Mouse (Mus musculus) hindbrain, postnatal 0 days (tissue): ENCODE measurements at regions not wholly inside any gene's neighbourhood (a gene's known extent, or its start where the extent isn't known, plus 50 kb on each side); places are given as distances from the start of the nearest gene placed in this dataset.

ENCODE experiments used
- ATAC-seq: fragments of 200-750 bp; cut with Nextera tagmentation; 2 replicates; pipeline ENCODE4 v1.8.0; 2017; ENCODE audit warnings: mild to moderate bottlenecking, moderate TSS enrichment, moderate library complexity
- DNase-seq: peaks from one replicate; pipeline ENCODE4 v3.0.0-alpha.2; 2015; ENCODE audit warnings: low spot score
- H3K27ac ChIP-seq: fragments of 300-500 bp; sonication (generic); 2 replicates; pipeline ENCODE4 v1.5.1; 2014; ENCODE audit warnings: mild to moderate bottlenecking
- H3K27me3 ChIP-seq: fragments of 300-500 bp; sonication (generic); 2 replicates; pipeline ENCODE4 v1.6.1; 2014; ENCODE audit warnings: low read length, mixed read lengths; ENCODE audit not compliant: insufficient read depth
- H3K36me3 ChIP-seq: fragments of 300-500 bp; sonication (generic); 2 replicates; pipeline ENCODE4 v1.6.1; 2014; ENCODE audit warnings: low read length, mixed read lengths; ENCODE audit not compliant: insufficient read depth
- H3K4me1 ChIP-seq: fragments of 300-500 bp; sonication (generic); 2 replicates; pipeline ENCODE4 v1.6.1; 2014; ENCODE audit warnings: antibody characterized with exemption, low read length, mixed read lengths; ENCODE audit not compliant: insufficient read depth
- H3K4me2 ChIP-seq: fragments of 300-500 bp; sonication (generic); 2 replicates; pipeline ENCODE4 v1.6.1; 2014; ENCODE audit warnings: low read depth, mild to moderate bottlenecking, low read length, moderate library complexity, mixed read lengths
- H3K4me3 ChIP-seq: fragments of 300-500 bp; sonication (generic); 2 replicates; pipeline ENCODE4 v1.5.1; 2014; ENCODE audit warnings: low read length
- H3K9ac ChIP-seq: fragments of 300-500 bp; sonication (generic); replicated peaks from 2 replicates; pipeline ENCODE4 v1.6.1; 2014; ENCODE audit warnings: mild to moderate bottlenecking, low read length, moderate library complexity, mixed read lengths
- H3K9me3 ChIP-seq: fragments of 300-500 bp; sonication (generic); 2 replicates; pipeline ENCODE4 v1.6.1; 2016; ENCODE audit warnings: low read length, mixed read lengths
- CTCF ChIP-seq: IDR thresholded peaks from 2 replicates; pipeline ENCODE4 v1.5.1; 2016; ENCODE audit warnings: antibody characterized with exemption, control low read depth, low read depth
- WGBS: fragments of 180-500 bp; shearing (Covaris S2); extraction: QIAGEN DNeasy Blood & Tissue Kit; methylation state at CpG from one replicate; pipeline ENCODE4 v1.1.7; 2014; 5-methylcytosine and 5-hydroxymethylcytosine counted together

DNA sequence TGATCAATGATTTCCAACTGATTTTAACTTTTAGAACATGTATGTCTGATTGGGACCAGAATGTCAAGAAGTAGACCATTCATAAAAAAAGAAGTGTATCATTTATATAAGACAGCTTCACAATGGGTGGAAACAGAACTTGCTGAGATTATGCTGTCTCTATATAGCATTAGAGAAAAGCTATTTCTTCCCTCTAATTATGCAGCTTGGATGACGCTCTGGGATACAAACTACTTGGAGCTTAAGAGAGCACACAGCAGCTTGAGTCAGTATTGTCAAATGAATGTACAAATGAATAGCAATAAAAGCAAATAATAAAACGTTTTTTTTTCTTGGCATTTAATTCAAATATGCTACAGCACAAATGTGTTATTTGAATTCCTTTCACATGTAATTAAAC is 428.7 kb downstream of the Hace1 start:
- ATAC-seq: no peak
- no peak overlapping the region for H3K27ac ChIP-seq
- H3K4me1 ChIP-seq: no peaks in the 10 kb centered on the region
- 37% methylated on average over 2 of the region's 2 CpGs for WGBS
- TF ChIP-seq CTCF: no peak
- H3K9ac ChIP-seq: no peak overlapping the region
- H3K27me3 ChIP-seq: no peaks in the 10 kb centered on the region
- no peak for DNase-seq
- H3K4me2 ChIP-seq: no peak overlapping the region
- no peaks in the 10 kb centered on the region for H3K36me3 ChIP-seq
- H3K4me3 ChIP-seq: no peak overlapping the region
- no peaks in the 10 kb centered on the region for H3K9me3 ChIP-seq

DNA sequence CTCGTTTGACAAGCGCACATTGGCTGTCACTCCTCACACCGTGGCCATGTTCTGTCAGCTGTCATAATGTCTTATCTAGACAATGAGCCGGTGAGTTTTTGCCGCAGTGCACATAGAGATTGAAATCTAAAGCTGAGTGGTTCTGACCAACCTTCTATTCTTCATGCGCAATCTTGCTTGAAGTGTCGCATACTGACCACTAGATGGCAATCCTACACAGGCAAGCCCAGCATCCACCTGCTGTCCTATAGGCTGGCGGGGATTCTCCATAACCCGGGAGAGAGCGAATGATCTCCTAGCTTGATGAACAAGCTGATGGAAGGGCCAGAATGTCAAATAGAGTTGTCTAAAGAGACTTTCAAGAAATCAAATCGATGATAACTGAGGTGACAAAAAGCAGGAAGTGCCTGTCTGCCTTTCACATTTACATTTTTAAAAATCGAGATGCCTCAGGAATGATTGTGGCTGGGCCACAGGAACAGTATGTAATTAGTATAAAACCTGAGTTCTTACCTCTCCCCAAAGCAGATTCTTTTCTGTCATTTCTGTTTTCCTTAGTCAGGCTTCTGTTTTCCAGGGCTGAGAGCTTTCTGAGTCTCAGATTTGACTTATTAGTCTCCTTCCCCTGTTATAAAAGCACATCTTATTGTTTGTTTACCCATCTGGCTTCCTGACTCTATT is 434.4 kb downstream of the Hace1 start:
- no peak overlapping the region for H3K4me2 ChIP-seq
- H3K9me3 ChIP-seq: no peaks in the 10 kb centered on the region
- no peak overlapping the region for H3K27ac ChIP-seq
- H3K4me3 ChIP-seq: no peak overlapping the region
- H3K9ac ChIP-seq: no peak overlapping the region
- H3K4me1 ChIP-seq: no peaks in the 10 kb centered on the region
- H3K36me3 ChIP-seq: no peaks in the 10 kb centered on the region
- no peaks in the 10 kb centered on the region for H3K27me3 ChIP-seq
- ATAC-seq (peak; percentile 92), DNase-seq (peak; percentile 91)
- TF ChIP-seq CTCF: peak; percentile 99
- WGBS: 13% methylated on average over 12 of the region's 12 CpGs

DNA sequence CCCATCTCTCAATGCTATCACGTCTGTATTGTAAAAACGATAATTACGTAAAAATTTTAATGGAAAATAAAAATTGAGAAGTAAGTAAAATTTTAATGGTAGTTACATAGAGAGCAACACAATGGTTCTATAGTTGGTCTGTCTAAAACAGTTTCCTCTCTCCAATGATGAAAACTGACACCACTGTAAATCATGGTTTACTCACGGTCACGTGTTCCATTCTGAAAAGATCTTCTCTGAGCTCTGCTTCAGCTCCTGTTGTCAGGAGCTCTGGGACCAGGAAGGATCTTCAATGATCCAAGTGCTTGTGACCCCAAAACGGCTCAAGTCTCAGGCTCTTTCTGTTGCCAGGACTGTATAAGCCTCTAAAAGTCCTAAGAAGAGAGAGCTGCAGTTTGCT is 435.0 kb downstream of the Hace1 start:
- no peaks in the 10 kb centered on the region for H3K27me3 ChIP-seq
- no peaks in the 10 kb centered on the region for H3K9me3 ChIP-seq
- DNase-seq (no peak), ATAC-seq (no peak)
- H3K9ac ChIP-seq: no peak overlapping the region
- no peaks in the 10 kb centered on the region for H3K36me3 ChIP-seq
- no peaks in the 10 kb centered on the region for H3K4me1 ChIP-seq
- WGBS: 75% methylated on average over 6 of the region's 6 CpGs
- TF ChIP-seq CTCF: no peak
- no peak overlapping the region for H3K4me2 ChIP-seq
- no peak overlapping the region for H3K27ac ChIP-seq
- no peak overlapping the region for H3K4me3 ChIP-seq

DNA sequence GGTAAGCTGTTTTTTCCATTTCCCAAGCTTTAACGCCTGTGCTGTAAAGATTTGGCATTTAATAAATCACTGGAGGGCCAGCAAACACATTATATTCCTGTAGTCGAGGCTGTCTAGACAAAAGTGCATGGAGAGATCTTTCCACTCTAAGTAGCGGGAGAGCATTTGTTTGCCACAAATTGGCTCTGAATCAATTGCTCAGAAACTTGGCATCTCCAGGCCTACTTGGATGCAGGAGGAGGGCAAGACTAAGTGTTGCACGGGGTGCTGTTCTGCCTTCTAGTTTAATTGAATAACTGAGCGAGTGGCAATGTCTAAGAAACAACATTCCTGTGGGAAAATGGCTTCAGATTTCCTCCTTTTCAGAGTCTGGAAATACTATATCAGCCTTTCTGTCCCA is 438.7 kb downstream of the Hace1 start:
- no peak overlapping the region for H3K9ac ChIP-seq
- DNase-seq: peak; percentile 78
- H3K27me3 ChIP-seq: no peaks in the 10 kb centered on the region
- no peak for ATAC-seq
- H3K36me3 ChIP-seq: no peaks in the 10 kb centered on the region
- TF ChIP-seq CTCF: no peak
- H3K27ac ChIP-seq: no peak overlapping the region
- 23% methylated on average over 5 of the region's 5 CpGs for WGBS
- H3K4me2 ChIP-seq: no peak overlapping the region
- H3K4me1 ChIP-seq: no peaks in the 10 kb centered on the region
- H3K9me3 ChIP-seq: no peaks in the 10 kb centered on the region
- H3K4me3 ChIP-seq: no peak overlapping the region

DNA sequence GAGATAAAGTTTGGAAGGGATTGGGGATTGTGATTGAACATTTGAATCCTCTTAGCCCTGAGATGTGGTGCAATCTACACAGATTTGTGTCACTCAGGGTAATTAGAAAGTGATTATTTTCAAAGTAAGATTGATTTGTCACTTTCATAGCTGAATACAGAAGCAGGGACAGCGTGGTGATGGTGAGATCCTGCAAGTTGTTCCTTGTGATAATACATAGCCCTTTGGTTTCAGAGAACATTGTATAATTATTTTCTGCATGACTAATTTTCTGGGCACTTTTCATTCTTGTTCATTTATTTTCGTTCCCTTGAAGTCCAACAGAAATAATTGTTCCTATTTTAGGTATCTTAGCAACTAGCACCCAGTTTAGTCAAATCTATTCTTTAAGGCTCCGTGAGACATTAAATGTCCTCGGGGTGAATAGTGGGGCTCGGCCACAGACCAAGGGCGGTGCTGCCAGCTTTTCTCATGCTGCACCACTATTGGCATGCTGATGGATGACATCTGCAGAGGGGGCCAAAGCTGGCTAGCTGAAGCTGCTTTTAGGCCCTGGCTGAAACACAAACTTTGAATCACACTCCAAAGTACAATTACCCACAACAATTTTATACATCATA is 468.0 kb downstream of the Hace1 start:
- WGBS: 14% methylated on average over 6 of the region's 6 CpGs
- Histone ChIP-seq H3K27ac (no peak overlapping the region), H3K4me3 (no peak overlapping the region), H3K9ac (no peak overlapping the region), H3K36me3 (no peaks in the 10 kb centered on the region), H3K4me1 (0 out of 2 replicates have a peak, but pooled peaks cover 3% of the 10 kb centered on the region), H3K9me3 (no peaks in the 10 kb centered on the region), H3K4me2 (no peak overlapping the region), H3K27me3 (no peaks in the 10 kb centered on the region)
- TF ChIP-seq CTCF: no peak
- DNase-seq: peak; percentile 63
- peak; percentile 82 for ATAC-seq

DNA sequence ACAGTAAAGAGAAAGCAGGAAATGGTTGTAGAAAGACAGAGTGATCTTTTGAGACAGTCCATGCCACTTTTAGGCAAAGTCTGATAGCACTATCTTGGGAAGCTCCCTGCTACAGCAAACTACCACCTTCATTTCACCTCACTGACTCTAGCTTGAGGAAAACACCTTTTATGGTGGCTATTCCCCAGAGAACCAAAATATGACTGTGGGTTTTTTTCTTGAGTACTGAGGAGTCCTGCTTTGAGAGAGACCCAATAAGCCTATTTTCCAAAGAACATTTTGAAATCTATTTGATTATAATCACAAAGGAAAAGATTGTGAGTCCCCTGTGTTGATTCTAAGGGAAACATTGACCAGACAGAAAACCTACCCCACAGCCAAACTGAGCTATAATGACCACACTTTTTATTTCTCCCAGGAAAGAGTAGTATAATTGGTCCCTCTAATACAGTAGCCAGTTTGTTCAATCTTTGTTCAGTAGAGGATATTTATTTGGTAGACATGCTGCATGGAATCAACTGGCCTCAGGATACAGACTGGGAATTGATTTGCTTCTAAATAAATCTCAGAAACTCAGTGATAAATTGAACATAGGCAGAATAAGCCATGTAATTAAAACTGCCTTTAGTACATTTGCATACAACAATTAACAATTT is 468.6 kb downstream of the Hace1 start:
- ATAC-seq: no peak
- H3K36me3 ChIP-seq: no peaks in the 10 kb centered on the region
- no peak for TF ChIP-seq CTCF
- H3K4me3 ChIP-seq: no peak overlapping the region
- no peak for DNase-seq
- no peak overlapping the region for H3K4me2 ChIP-seq
- H3K4me1 ChIP-seq: 0 out of 2 replicates have a peak, but pooled peaks cover 3% of the 10 kb centered on the region
- no peak overlapping the region for H3K27ac ChIP-seq
- no peaks in the 10 kb centered on the region for H3K9me3 ChIP-seq
- H3K27me3 ChIP-seq: no peaks in the 10 kb centered on the region
- no peak overlapping the region for H3K9ac ChIP-seq
